Mouse (Mus musculus): ENCODE results near the gene Med12l. TPM values are rescaled to one million over a fixed set of nuclear protein-coding genes. Genes with fewer than 3 reads are reported as not detected.

Gene Med12l
- 1 to 10 TPM; 8.7 to 9.7 TPM for total RNA-seq (2021)
- long read RNA-seq, experiment 1 = 0 reads
- long read RNA-seq, experiment 2, partial matches to known transcripts = 2 of 3 reads
- long read RNA-seq, experiment 2, other reads (novel, unspliced or antisense) = 1 of 3 reads

DNA sequence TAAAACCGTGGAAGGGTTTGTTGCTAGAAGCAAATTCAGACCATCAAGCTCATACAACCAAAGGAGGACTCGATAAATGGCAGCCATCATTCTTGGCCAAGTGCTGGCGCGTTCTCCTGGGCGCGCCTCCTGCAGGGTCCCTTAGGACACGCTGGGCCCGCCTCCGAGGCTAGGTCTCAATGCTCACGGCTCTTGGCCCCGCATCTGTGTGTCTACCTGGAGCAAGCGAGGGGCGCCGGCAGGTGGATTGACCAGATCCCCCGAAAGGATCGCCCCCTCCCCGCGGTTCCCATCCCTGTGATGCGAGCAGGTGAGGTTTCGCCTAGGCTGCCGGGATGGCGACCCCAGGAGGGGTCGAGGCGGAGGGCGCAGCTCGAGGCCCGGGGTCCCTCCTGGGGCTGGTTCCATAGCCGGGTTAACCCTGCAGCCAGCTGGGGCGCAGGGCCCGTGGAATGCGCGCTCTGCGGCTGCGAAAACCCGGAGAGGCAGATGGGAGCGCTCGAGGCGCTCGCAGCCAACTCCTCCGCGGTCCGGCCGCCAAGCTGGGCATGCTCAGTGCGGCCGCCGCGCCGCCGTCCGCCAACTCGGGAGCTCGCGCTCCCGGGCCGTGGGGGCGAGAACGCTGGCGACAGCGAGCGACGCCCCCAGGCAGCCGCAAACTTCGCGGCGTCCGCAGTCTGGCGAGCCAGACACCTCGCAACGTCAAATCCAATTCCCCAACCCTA, at the start of gene Med12l:
Med12l (plus strand) TSS at position 555 of the 725 bp plus-strand sequence.
- intact Hi-C loops (cut with DNase I) = no loop called here
- peak; percentile 74 to 76 for DNase-seq

DNA sequence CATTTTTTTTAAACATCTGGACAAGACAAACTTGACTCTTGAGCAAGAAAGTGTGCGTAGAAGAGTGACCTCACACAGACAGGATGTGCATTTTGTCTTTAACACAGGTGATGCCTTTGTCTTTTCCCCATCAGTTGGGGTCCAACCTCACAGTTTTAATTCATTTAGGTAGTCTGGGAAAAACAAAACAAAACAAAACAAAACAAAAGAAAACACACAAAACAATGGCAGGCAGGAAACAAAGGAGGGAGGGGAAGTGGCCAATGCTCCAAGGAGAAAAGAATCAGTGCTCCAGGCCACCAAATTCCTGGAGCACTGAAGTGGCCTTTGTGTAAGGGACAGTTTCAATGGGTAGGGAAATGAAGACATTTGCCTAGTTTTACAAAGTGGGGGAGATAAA, 44.5 kb upstream of the Med12l start:
- intact Hi-C loops (cut with DNase I) = no loop called here
- DNase-seq = no peak

DNA sequence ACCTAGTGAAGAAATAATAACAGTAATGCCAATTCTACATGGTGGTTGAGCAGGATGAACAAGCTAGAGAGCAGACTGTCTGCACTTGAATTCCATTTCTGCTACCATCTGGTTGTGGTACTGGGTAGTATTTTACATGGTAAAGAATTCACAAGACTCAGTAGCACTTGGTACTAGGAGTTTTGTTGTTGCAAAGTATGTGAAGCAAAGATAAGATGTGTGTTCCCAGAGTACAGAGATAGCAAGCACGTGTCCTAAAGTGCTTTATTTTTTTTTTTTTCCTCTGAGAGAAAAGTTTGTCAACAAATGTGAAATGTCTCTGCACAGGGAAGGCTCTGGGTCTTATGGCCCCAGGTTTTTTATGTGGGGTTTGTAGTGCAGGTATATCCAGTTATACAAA, 28.2 kb upstream of the Med12l start:
- DNase-seq = no peak
- intact Hi-C loops (cut with DNase I) = no loop called here

DNA sequence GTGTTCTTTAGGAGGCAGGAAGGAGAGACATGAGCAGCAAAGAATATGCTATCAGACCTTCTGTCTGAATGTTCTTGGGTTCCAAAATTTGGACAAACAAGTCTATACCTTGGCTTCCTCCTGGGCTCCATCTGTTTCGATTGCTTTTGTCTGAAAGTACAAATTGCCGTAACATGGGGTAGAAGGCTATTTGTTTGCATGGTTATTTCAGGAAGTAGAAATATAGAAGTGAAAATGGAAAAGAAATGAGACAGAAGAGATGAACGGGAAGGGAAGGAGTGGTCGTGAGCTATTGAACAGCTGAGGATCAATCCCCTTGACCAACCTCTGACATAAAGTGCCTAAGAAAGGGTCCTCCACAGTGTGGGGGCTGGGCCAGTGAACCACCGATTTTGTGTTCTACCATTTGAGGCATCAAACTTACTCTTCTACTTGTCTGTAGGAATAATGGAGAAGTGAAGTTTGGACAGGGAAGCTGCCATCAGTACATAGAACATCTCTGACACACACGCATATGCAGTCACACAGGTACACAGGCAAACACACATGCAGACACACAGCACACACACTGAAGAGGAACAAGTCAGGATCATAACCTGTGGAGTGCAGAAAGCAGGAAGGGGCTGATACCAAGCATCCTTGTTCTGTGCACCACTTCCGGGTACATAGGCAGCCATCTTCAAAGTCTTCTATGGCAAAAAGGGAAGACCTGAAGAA, 27.6 kb upstream of the Med12l start:
- intact Hi-C loops (cut with DNase I) = no loop called here
- no peak for DNase-seq

DNA sequence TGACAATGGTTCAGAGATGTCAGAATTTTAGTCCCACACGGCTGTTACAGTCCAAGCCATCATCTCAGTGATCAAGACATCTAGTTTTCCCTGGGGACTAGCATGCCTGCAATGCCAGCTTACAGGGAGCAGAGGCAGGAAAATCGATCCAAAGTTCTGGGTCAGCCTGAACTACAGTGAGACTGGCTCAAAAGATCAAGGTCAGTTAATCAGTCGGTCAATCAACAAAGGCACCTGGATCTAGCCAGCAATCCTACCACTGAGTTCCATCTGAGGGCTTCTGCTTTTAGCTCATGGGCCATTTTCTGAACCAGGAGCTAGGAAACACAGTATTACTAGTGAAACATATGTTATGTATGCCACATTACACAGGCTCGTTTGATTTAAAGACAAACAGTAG, 25.0 kb upstream of the Med12l start:
- no peak for DNase-seq
- intact Hi-C loops (cut with DNase I) = no loop called here

DNA sequence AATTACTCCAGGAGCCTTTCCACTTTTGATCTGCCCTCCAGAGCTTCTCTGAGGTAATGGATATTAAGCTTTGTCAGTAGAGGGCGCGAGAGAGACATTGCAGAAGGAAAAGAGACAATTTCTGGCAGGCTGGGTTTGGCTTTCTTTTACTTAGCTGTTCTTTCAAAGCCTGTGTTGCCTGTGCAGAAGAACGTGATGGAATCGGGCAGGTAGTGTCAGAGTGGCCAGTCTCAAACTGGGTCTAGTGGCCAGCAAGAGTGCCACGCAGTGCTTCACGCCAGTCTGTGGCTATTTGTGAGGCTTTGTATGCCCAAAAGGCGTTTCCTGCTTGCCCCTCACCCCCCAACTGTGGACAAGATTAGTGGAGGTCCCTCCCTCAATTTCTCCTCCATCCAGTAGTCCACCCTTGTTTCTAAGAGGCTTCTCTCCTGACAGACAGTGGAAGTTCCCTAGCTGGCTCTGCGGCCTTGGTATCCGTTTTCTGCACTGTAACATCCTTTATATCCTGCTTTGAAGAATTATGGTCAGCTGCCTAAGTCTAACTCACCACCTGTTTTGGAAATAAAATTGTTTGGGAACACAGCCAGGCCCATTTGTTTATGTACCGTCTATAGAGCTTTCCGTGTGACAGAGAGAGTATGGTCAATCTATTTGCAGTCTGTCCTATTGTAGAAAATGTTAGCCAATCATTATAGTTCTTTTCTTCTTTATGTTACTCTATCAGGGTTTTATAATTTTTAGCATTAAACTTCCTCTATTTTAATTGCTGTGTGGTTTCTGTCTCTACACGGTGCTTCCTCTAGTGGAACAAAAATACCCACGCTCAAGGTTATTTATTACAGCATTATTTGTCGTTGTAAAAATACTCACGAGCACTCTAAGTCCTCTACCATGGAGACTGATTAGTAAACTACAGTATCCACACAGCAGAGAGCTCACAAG, 22.5 kb upstream of the Med12l start:
- DNase-seq = peak; percentile 57 to 84
- intact Hi-C loops (cut with DNase I) = loop anchor here (1.0 kb wide), 1 partner anchor 76 kb away; no protein-coding TSS in a partner anchor

DNA sequence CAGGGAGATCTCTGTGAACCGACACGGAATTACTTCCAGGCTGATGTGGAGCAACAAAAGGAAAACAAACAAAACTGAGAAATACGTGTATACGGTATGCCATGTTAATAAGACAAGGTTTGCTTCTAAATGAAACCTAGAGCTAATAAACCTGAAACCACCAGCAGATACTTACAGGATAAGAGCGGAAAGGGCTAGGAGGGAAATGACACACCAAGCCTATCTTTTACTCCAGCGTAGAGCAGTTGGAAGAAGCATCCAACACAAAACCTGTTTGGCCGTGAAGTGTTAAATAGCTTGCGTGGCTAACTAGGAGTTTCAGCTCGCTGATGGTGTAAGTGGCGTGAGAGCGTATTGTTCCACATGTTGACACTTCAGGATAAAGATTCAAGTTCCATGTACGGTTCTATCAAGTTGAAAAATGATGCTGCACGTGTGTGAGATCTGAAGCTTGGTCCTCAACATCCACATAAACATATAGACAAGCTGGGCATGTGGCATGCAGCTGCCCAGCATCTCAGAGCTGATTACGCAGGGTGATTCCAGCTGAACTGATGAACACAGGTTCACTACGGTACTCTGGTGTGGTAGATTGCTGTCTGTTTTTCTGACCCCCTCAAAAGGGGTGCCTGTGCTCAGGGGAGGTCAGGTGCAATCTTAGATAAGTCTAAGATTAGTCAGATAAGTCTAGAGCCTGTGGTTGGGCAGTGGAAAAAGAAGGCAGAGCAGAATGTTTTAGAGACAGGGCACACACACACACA, 21.6 kb upstream of the Med12l start:
- no peak for DNase-seq
- intact Hi-C loops (cut with DNase I) = loop anchor here (1.0 kb wide), 1 partner anchor 75 kb away; no protein-coding TSS in a partner anchor

DNA sequence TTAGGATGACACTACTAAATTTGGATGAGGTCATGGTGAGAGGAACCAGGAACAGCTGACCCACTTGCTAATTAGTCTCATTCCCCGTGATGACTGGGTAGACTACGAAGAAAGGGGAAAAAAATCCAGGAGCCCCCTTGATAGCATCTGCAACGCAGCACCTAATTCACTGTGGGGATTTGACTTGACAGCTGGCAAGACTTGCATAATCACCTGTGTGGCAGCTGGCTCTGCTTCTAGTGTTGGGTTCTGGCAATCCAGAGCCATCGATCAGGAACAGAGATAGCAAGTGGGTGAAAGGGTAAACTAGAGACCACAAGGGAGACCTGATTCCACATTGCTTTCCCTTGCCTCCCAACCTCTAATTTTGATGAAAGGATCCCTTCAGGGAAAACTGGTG, 19.8 kb upstream of the Med12l start:
- no peak for DNase-seq
- intact Hi-C loops (cut with DNase I) = no loop called here

DNA sequence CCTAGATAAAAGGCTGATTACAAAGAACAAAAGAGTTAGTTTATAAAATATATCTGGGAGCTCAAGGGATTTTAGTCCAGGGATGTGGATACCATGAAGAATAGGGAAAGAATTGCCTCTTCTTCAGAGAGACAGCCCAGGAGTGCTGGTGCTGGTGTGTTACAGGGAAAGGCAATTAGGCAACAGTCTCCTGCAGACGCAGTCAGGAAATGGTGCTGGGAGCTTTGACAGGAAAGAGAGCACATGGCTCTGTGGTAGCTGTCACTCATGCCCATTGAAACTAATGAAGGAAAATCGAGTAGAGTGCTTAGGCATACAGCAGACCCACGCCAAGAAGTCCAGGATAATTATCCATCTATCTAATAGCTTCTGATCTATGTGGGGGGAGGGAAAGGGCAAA, 16.3 kb upstream of the Med12l start:
- intact Hi-C loops (cut with DNase I) = no loop called here
- DNase-seq = no peak

DNA sequence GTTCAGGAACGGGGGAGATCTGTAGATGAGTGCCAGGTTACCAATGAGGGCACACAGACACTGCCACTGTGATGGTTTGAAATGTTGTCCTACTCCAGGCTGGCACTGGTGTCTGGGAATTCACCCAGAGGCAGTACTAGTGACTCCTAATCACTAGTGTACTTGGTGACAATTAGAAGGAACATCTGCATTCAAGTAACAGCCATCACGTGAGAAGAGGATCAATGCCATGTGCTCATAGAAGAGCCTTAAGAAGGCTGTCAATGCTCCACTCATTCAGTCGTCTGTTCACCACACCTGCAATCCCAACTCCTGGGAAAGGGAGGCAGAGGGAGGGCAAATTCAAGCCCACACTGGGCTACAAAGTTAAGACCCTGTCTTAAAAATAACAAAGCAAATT, 15.1 kb upstream of the Med12l start:
- intact Hi-C loops (cut with DNase I) = no loop called here
- no peak for DNase-seq

DNA sequence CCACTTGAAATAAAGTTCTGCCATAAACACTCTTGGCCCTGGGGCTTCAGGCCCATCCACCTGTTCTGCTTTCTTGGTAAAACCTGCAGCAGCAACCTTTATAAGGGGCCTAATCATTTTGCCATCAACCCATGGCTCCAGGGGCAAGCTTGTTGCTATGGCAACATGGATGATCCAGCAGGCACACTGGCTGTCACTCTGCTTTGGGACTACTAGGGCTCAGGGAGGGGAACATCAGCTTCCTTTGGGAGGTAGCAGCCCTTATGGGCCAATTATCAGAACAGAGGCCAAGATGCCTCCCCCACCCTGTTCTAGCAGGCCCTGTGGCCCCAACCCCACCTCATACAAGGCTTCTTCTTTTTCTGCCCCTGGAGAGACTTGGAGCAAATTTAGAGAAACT, 13.5 kb upstream of the Med12l start:
- intact Hi-C loops (cut with DNase I) = no loop called here
- DNase-seq = no peak

DNA sequence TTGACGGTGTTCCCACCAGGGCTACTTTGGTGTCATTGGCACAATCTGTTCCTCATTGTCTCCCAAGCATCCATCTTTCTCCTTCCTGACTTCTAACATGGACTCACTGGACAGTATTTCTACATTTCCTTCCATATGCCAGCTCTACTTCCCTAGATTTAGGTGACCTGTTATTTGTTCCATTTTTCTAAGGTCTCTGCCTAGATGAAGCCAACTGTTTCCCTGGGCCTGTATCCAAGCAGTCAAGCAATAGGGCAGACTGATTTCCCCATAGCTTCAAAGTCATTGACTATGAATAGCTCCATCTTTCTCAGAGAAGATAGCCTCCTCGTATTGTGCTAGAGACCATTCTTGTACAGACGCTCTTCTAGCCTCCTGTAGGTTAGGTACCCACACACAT, 12.0 kb upstream of the Med12l start:
- intact Hi-C loops (cut with DNase I) = no loop called here
- DNase-seq = no peak

DNA sequence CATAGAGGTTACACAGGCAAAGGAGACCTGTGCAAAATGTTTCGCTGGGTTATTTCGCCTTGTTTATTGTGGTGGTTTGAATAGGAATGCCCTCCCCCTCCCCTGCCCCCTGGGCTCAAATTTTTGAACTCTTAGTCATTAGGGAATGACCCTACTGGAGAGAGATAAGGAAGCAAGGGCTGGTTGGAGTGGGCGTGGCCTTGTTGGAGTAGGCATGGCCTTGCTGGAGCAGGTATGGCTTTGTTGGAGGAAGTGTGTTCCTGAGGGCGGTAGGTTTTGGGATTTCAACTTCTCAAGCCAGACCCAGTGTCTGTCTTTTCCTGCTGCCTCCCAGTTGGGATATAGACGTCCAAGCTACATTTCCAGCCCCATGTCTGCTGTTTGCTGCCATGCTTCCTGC, 1.9 kb upstream of the Med12l start:
- DNase-seq = no peak
- intact Hi-C loops (cut with DNase I) = no loop called here

DNA sequence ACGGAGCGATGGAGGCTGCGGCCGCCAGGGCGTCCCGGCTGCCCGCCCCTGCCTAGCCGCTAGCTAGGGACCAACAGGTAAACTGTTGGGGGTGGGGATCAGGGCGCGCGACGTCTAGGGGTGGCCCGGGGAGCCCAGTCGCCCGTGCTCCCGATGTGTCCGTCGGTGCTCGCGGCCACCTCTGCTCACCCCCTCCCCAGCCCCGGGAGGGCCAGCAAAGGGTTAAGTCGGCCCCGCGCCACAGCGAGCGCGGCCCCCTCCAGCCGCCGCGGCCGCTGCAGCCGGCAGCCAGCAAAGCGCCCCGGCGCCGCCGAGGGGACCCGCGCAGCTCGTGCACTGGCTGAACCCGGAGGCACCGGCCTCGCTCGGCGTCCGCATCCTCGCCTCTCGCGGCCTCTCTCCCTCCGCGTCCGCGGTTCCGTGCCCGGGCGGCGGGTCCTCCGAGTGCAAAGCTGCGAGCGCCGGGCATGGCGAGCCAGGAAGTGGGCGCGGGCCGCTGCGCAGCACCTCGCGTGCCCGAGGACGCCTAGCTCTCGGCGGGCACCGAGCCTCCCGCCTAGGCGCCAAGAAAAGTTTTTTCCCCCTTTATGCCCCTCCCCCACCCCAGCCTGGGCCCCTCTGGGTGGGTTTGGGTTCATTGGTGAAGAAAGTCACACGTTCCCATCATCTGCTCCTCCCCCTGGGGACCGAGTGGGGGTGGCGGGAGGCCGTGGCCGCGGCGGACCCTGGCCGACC, 538 bp downstream of the Med12l start:
- DNase-seq = peak; percentile 49 to 52
- intact Hi-C loops (cut with DNase I) = no loop called here

DNA sequence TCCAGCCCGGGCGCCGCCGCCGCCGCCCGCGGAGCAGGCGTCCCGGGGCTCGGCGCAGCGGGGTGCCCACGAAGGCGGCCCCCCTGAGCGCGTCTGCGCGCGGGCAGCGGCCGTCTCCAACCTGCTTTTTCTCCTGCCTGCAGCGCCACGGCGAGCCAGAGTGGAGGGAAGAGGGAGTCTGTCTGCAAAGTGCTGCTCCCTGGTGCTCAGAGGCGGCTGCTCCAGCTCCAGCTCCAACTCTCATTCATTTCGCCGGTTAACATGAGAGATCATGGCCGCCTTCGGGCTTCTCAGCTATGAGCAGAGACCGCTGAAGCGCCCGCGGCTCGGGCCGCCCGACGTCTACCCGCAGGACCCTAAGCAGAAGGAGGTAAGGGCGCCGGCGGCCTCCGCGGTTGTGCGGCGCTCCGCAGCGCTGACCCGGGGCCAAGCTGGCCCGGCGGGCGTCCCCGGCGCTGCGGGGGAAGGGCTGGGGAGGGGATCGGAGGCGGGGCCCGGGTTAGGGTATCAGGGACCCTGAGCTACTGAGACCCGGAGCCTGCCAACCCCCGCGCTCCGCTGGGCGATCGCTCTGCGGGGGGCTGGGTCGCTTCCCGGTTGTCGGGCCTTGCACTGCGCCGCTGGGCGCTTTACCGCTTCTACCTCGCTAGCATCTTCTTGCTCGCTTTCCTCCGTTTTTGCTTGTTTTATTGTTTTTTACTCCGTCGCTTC, 1.3 kb downstream of the Med12l start:
- intact Hi-C loops (cut with DNase I) = no loop called here
- DNase-seq = peak; percentile 65 to 74

DNA sequence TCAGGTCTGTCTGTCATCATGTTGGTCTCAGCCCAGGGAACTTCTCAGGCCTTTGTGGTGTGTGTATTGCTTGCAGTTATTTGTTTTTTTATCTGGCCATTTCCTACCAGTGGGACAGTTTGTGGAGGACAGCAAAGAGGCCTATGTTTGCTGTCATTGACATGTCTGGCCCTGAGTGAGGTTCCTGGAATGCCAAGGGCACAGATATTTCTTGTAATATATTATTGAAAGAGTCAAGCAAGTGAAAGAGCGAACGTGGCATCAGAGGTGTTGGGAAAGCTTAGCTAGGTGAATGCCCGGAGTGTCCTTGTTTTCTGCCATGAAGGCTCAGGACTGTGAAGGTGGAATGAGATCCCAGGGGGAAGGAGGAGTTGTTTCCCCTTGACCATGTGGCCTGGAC, 4.7 kb downstream of the Med12l start:
- intact Hi-C loops (cut with DNase I) = no loop called here
- no peak for DNase-seq

DNA sequence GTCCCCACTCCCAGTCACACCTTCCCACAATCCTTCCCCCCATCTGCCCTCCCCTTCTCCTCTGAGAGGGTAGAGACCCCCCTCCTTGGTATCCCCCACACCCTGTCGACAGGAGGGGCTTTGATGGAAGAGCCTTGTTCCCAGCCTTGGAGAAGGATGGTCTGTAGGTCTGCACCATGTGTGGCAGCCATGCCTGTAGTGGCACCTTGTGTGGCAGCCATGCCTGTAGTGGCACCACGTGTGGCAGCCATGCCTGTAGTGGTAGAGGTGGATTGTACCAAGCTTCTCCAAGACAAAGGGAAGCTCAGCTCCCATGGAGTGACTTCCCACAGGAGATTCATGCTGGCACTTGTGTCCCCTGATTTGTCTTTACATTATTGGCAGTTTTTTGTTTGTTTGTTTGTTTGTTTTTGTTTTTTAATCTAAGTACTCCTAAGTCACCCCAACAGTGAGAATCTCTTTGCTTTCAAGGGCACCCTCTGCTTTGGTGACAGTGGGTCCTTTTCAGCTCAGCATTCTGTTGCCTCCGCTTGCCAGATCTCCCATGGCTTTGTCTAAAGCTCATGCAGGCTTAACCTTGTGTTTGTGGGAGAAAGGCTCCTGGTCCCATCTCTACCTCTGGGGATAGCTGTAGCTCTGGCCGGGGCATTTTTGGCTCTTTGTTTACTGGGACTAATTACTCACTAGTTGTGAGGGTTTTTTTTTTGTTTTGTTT, 10.2 kb downstream of the Med12l start:
- intact Hi-C loops (cut with DNase I) = no loop called here
- no peak for DNase-seq

DNA sequence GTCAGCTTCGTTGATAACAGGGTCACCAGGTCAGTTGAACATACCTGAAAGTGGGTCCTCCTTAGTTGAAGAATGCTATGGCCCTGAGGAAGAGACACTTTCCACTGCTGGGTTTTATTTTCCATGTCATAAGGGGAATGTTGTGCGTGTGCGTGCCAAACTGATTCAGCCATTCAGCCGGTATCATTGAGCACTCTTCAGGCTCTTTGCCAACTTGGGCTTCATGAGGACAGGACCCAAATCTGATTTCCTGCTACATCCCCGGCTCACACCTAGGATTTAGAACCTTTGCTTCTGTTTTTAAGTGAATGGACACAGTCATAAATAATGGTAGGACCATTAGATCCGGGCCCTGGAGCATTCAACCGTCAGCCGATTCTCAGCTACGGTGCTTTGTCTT, 10.9 kb downstream of the Med12l start:
- no peak for DNase-seq
- intact Hi-C loops (cut with DNase I) = no loop called here

All from heart, postnatal 14 days (tissue).